Mouse (Mus musculus): ENCODE data around the gene Phf10.
"Not testable (repeated sequence)": the region's sequence is repeated elsewhere in the genome, so short reads cannot be mapped to it uniquely, and the experiment has no call there.

Gene Phf10

GRCm38 (mm10) chr17:14960951-14961556 is at the start of gene Phf10:
Gene Phf10, minus strand, starts transcription at chr17:14961273.
- DNase-seq (ENCODE audit: extremely low read depth, low read depth, low spot score), result not testable (repeated sequence)

- not testable (repeated sequence) for DNase-seq (ENCODE audit: extremely low read depth, low read depth, low spot score)
Measured at GRCm38 (mm10) chr17:15009706-15010413, 48.8 kb upstream of the Phf10 start, which contains the start of gene Gm3435. Gene Gm3435, plus strand, starts transcription at chr17:15010176.

- not testable (repeated sequence) for DNase-seq (ENCODE audit: extremely low read depth, low read depth, low spot score)
Measured at GRCm38 (mm10) chr17:15009088-15009487, 48.0 kb upstream of the Phf10 start.

- DNase-seq (ENCODE audit: extremely low read depth, low read depth, low spot score), result not testable (repeated sequence)
Measured at GRCm38 (mm10) chr17:15000047-15000446, 39.0 kb upstream of the Phf10 start.

- not testable (repeated sequence) for DNase-seq (ENCODE audit: extremely low read depth, low read depth, low spot score)
Measured at GRCm38 (mm10) chr17:14994140-14994539, 33.1 kb upstream of the Phf10 start.

- DNase-seq (ENCODE audit: extremely low read depth, low read depth, low spot score), result not testable (repeated sequence)
Measured at GRCm38 (mm10) chr17:14993139-14993832, 32.2 kb upstream of the Phf10 start.

DNA sequence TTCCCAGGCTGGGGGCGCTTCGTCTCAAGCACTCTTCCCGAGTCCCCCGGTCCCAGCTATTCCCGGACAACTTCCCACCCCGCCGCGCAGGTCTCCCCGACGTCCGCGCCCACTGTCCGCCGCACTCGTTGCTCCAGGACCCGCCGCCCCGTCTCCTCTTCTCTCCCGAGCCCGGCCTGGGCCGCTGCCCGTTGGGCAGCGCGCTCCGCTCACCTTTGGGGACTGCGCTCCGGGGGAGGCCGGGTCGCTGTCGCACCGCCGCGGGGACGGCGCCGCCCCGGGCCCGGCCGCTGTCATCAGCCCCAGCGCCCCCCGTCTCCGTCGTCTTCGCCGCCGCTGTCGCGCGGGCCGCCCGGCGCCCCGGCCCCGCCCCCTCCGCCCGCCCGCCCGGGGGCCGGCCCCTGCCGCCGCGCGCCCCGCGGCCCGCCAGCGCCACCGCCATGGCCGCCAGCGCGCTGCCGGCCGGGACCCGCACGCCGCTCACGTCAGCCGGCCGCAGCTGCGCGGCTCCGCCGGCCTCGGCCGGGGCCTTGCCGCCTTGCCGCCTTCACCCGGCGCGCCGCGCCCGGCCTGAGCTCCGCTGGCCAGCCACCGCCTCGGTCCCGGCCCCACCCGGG is 31.6 kb upstream of the Phf10 start:
- not testable (repeated sequence) for DNase-seq (ENCODE audit: extremely low read depth, low read depth, low spot score)

- not testable (repeated sequence) for DNase-seq (ENCODE audit: extremely low read depth, low read depth, low spot score)
Measured at GRCm38 (mm10) chr17:14990116-14990702, 29.1 kb upstream of the Phf10 start.

DNA sequence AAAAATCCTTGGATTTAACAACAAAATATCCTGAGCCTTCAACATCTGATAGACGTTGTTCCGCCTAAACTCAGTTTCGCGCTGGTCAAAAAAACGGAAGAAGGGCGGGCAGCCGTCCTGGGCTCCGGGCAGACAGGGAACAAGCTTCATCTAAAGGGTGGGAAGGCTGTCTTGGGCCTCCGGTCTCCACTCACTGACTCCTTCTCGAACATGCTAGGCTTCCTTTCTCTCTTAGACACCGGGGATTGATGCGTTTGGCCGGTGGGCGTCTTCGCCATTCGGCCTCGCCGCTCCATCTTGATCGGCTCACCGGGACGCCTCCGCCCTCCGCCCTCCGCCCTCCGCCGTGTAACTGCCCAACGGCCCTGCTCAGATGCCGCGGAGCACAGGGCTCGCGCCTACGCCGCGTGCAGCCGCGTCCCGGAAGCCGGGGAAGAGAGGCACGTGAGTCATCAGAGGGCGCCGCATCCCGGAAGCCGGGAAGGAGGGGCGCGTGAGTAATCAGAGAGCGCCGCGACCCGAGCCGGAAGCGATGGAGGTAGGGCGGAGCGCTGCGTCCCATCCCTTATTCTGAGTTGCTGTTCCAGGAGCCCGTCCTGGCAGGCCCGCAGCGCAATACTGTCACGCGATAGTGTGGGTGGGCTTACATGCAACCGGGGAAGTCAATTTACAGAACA is 17.4 kb upstream of the Phf10 start, which contains the start of the genes 9030025P20Rik and Gm3417:
Gene 9030025P20Rik (plus strand): TSS at position 107 of the 677 bp plus-strand sequence.
Gene Gm3417 (minus strand): TSS at position 429 of the 677 bp plus-strand sequence.
- DNase-seq (ENCODE audit: extremely low read depth, low read depth, low spot score), result not testable (repeated sequence)

GRCm38 (mm10) chr17:14977718-14978361 is 16.8 kb upstream of the Phf10 start:
- not testable (repeated sequence) for DNase-seq (ENCODE audit: extremely low read depth, low read depth, low spot score)

- not testable (repeated sequence) for DNase-seq (ENCODE audit: extremely low read depth, low read depth, low spot score)
Measured at GRCm38 (mm10) chr17:14968373-14968913, 7.4 kb upstream of the Phf10 start.

DNA sequence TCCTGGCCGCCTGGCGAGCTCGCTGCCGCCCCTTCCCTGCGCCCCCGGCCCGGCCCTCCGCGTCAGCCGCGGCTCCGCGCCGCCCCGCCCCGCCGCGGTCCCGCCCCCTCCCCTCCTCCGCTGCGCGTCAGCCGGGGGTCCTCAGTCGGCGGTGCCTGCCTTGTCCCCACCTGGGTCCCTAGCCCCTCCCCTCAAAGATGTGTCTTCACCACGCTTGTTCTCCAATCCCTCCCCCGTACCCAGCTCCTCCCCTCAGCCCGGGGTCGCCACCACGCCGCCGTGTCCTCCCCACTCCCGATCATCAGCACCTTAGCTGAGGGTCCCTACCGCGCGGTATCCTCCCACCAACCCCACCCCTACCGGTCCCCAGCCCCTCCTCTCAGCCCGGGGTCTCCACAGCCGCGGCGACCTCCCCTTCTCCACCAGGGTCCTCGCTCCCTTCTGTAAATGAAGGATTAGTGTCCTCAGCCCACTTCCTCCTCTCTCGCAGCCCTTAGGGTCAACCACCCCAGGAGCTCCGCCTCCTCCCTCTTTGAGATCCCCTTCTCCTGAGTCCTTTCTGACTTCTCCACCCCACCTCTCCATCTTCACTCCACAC is 583 bp upstream of the Phf10 start:
- not testable (repeated sequence) for DNase-seq (ENCODE audit: extremely low read depth, low read depth, low spot score)

DNA sequence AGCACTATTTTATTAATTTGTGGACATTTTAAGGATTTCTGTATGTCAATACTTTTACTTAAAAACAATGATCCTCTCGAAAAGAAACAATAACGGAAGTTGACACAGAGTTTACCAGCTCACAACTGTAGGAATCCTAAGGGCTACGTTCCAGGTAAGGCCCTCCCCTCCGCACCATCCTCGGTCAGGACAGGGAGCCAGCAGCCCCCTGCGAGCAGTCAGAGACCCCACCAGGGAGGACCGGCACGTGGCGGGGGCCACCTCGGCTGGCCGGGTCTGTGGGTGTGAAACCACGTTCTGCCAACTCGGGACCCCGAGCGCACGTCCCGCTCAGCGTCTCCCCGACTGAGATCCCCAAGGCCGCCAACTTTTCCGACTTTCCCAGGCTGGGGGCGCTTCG is 553 bp downstream of the Phf10 start:
- no peak for DNase-seq (ENCODE audit: extremely low read depth, low read depth, low spot score)

GRCm38 (mm10) chr17:14959979-14960378 is 1.1 kb downstream of the Phf10 start:
- DNase-seq (ENCODE audit: extremely low read depth, low read depth, low spot score), result no peak

DNA sequence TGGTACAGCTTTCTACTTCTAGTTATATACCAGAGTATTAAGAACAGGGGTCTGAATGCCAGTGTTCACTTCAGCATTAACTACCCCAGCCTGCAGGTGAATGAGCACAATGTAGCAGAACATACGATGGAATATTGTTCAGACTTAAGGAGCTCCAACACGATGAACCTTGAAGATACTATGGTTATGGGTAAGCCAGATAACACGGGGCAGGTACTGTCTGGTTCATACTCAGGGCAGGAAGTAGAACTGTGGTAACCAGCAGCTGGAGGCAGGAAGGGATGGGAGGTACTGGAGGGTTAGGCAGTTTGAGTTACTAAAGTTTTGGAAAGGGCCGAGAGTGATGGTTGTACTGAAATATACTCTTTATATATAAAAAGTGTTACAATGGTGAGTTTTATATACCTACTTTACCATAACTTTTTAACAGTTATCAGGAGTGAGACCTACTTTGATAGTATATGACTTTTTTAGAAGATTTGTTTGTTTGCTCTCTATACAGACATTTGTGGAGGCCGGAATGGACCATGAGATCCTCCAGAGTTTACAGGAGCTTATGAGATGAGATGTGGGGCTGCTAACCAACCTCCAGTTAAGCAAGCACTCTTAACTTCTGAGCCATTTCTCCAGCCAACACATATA is 2.3 kb downstream of the Phf10 start:
- DNase-seq (ENCODE audit: extremely low read depth, low read depth, low spot score), result no peak

DNA sequence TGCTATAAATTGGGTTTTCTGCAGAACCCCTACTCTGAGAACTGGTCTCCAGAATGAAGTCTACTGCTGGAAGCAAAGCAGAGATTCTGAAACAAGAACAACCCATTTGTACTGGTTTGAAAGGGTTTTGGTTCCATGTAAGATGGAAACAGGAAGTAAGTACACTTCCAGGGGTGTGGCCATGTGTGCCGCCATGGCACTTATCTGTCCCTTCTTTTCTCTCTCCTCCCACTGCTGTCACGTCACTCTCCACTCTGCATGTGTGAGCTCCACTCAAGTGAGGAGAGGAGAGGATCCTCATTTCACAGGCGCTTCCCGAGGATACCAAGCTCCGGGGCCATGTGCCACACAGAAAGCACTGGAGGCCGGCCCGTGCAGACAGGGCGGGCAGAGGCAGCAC is 7.6 kb downstream of the Phf10 start:
- no peak for DNase-seq (ENCODE audit: extremely low read depth, low read depth, low spot score)

DNA sequence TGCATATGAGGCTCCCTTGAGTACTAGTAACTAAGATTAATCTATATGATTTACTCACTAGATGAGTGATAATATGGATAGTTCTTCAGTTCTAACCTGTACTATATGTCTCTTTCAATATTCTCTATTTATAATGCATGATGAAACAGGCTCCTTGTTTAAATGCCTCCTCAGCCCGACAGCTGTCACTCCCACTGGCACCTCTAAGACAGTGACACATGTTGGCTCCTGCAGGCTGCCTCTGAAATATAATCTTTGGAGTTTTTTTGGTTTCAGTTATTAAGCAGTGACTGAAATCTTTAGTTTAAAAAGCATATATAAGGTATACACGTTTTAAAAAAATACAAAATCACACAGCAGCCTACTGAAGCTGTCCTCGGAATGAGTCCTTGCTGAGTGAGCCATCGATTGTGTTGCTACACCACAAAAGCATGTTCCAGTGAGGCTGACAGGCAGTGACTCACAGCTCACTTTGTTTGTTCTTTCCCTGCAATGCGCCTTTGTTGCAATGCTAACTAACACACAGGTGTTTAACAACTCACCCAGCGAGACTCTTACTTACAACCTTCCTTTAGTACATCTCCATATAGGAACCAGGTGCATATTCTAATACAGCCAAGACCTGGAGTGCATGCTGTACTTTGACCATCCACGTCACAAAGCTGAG is 11.8 kb downstream of the Phf10 start:
- no peak for DNase-seq (ENCODE audit: extremely low read depth, low read depth, low spot score)

- DNase-seq (ENCODE audit: extremely low read depth, low read depth, low spot score), result no peak
Measured at GRCm38 (mm10) chr17:14944551-14944950, 16.5 kb downstream of the Phf10 start.

All from fat pad, adult 2 months (tissue).